Comparison of ENCODE assay signal across 9 mouse cellular contexts in the genomic region with DNA sequence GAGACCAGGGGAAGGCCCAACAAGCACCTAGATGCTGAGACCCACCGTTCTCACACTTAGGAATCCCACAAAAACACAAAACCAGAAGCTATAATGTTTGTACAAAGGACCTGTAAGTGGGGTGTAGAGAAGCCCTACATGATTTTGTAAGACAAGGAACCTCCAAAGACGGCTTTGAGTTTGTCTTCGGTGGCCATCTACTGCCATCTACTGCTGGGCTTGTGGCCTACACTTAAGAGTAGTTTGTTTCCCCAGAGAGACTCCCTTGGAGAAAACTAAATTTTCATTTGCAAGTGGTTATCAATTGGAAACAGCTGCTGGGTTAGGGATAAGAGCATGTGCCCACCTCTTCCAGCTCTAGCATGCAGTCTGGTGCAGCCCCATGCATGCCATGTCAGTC. TPM values are rescaled to one million over a fixed set of nuclear protein-coding genes. Genes with fewer than 3 reads are reported as not detected.
DNase-seq lines count a peak whose midpoint lies in the region; ATAC-seq and TF ChIP-seq lines count a peak whose summit lies in the region.
"Had no signal": no experiment of that assay in that cellular context is flagged by ENCODE, and none has a peak within 500 bp of the region (broad histone marks: within the 10 kb centered on the region; RNA-seq: fewer than 3 reads in every experiment).

No protein-coding gene starts in this region.

- no peaks in the 10 kb centered on the region for H3K4me1 ChIP-seq in heart, embryonic 12.5 days (replicated peaks)
- no peaks in the 10 kb centered on the region for H3K4me1 ChIP-seq in embryonic fibroblast, embryonic 13.5 days (ENCODE audit: control insufficient read depth, insufficient read depth, low read length)
- no peaks in the 10 kb centered on the region for H3K4me1 ChIP-seq in lung, embryonic 14.5 days (ENCODE audit: insufficient read depth)
- H3K4me1 ChIP-seq: limb, embryonic 13.5 days had no signal

- no peaks in the 10 kb centered on the region for H3K36me3 ChIP-seq in heart, embryonic 12.5 days
- no peaks in the 10 kb centered on the region for H3K36me3 ChIP-seq in lung, embryonic 14.5 days (ENCODE audit: insufficient read depth)
- H3K36me3 ChIP-seq: limb, embryonic 13.5 days had no signal

- no peak overlapping the region for H3K9ac ChIP-seq in heart, embryonic 12.5 days
- no peak overlapping the region for H3K9ac ChIP-seq in lung, embryonic 14.5 days
- H3K9ac ChIP-seq: limb, embryonic 13.5 days had no signal

- no peak overlapping the region for H3K27ac ChIP-seq in heart, embryonic 12.5 days (ENCODE audit: poor library complexity, severe bottlenecking)
- no peak overlapping the region for H3K27ac ChIP-seq in embryonic fibroblast, embryonic 13.5 days (ENCODE audit: insufficient read depth, low read length)
- H3K27ac ChIP-seq in lung, embryonic 14.5 days (ENCODE audit: low read depth): no peak overlapping the region
- H3K27ac ChIP-seq: limb, embryonic 13.5 days had no signal

- DNase-seq in heart, adult 8-10 months (ENCODE audit: low spot score): peak; percentile 6
- peak; percentile 7 to 20 for DNase-seq in B cell, adult 2 months
- peak; percentile 62 for DNase-seq in adrenal gland, postnatal 14 days
- DNase-seq in kidney, postnatal 25 days: peak; percentile 35 to 55
- peak; percentile 83 for DNase-seq in lung, embryonic 14.5 days
- DNase-seq in thymus, postnatal 14 days: peak; percentile 23

- no peak overlapping the region for H3K4me2 ChIP-seq in heart, embryonic 12.5 days
- no peak overlapping the region for H3K4me2 ChIP-seq in lung, embryonic 14.5 days
- H3K4me2 ChIP-seq: limb, embryonic 13.5 days had no signal

- 32% methylated on average over 3 of the region's 3 CpGs for WGBS in heart, embryonic 12.5 days
- 33% methylated on average over 3 of the region's 3 CpGs for WGBS in lung, embryonic 14.5 days

- H3K27me3 ChIP-seq in heart, embryonic 12.5 days (replicated peaks): no peaks in the 10 kb centered on the region
- H3K27me3 ChIP-seq in lung, embryonic 14.5 days (ENCODE audit: insufficient read depth, low read length): no peaks in the 10 kb centered on the region
- H3K27me3 ChIP-seq: limb, embryonic 13.5 days had no signal

- peak; percentile 33; the same call in 1 of the 2 replicates for TF ChIP-seq CTCF in embryonic fibroblast, embryonic 13.5 days (IDR thresholded peaks at IDR 0.05; ENCODE audit: borderline replicate concordance, insufficient read depth, low read length)
- TF ChIP-seq CTCF in lung, embryonic 14.5 days (IDR thresholded peaks at IDR 0.05; ENCODE audit: low read depth): peak; percentile 63

- TF ChIP-seq POLR2A in embryonic fibroblast, embryonic 13.5 days (IDR thresholded peaks at IDR 0.05; ENCODE audit: low read depth, low read length): no peak

- no peak overlapping the region for H3K4me3 ChIP-seq in heart, embryonic 12.5 days
- H3K4me3 ChIP-seq in embryonic fibroblast, embryonic 13.5 days (ENCODE audit: insufficient read depth, low read length): no peak overlapping the region
- no peak overlapping the region for H3K4me3 ChIP-seq in lung, embryonic 14.5 days (ENCODE audit: low read depth, low read length)
- H3K4me3 ChIP-seq: limb, embryonic 13.5 days had no signal

- no peak for ATAC-seq in heart, embryonic 12.5 days (ENCODE audit: insufficient number of reproducible peaks, low FRiP score)
- no peak for ATAC-seq in lung, embryonic 14.5 days (ENCODE audit: insufficient read depth)

- no peaks in the 10 kb centered on the region for H3K9me3 ChIP-seq in heart, embryonic 12.5 days (replicated peaks)
- no peaks in the 10 kb centered on the region for H3K9me3 ChIP-seq in lung, embryonic 14.5 days (ENCODE audit: low read depth, low read length)
- H3K9me3 ChIP-seq: limb, embryonic 13.5 days had no signal

RNA-seq across cellular contexts. Expression of gene Taar8a, which starts 3.9 kb away (rescaled TPM):
- not detected for total RNA-seq in heart, adult 8-10 months (2022)
- not detected in 2 replicates for polyA plus RNA-seq in heart, embryonic 12.5 days (2016; fragmentation: Nextera tagmentation; extraction: Ambion mirVana)
- total RNA-seq in adrenal gland, postnatal 14 days (2021): not detected in 2 replicates
- not detected in 2 replicates for polyA plus RNA-seq in embryonic fibroblast, embryonic 13.5 days (2011; ENCODE audit: insufficient read length, low read depth, missing spikeins)
- not detected in 2 replicates for polyA plus RNA-seq in lung, embryonic 14.5 days (2014; fragmentation: Nextera tagmentation; extraction: Ambion mirVana)
- polyA plus RNA-seq: limb, embryonic 13.5 days had no signal

RNA-seq across cellular contexts. Expression of gene Taar8b, which starts 11.9 kb away (rescaled TPM):
- not detected for total RNA-seq in heart, adult 8-10 months (2022)
- not detected in 2 replicates for polyA plus RNA-seq in heart, embryonic 12.5 days (2016; fragmentation: Nextera tagmentation; extraction: Ambion mirVana)
- not detected in 2 replicates for total RNA-seq in adrenal gland, postnatal 14 days (2021)
- polyA plus RNA-seq in embryonic fibroblast, embryonic 13.5 days (2011; ENCODE audit: insufficient read length, low read depth, missing spikeins): not detected in 2 replicates
- polyA plus RNA-seq in lung, embryonic 14.5 days (2014; fragmentation: Nextera tagmentation; extraction: Ambion mirVana): not detected in 2 replicates
- polyA plus RNA-seq: limb, embryonic 13.5 days had no signal

RNA-seq across cellular contexts. Expression of gene Taar8c, which starts 21.5 kb away (rescaled TPM):
- not detected for total RNA-seq in heart, adult 8-10 months (2022)
- not detected in 2 replicates for polyA plus RNA-seq in heart, embryonic 12.5 days (2016; fragmentation: Nextera tagmentation; extraction: Ambion mirVana)
- not detected in 2 replicates for total RNA-seq in adrenal gland, postnatal 14 days (2021)
- not detected in 2 replicates for polyA plus RNA-seq in embryonic fibroblast, embryonic 13.5 days (2011; ENCODE audit: insufficient read length, low read depth, missing spikeins)
- not detected in 2 replicates for polyA plus RNA-seq in lung, embryonic 14.5 days (2014; fragmentation: Nextera tagmentation; extraction: Ambion mirVana)
- polyA plus RNA-seq: limb, embryonic 13.5 days had no signal

RNA-seq across cellular contexts. Expression of gene Taar9, which starts 29.2 kb away (rescaled TPM):
- total RNA-seq in heart, adult 8-10 months (2022): not detected
- polyA plus RNA-seq in heart, embryonic 12.5 days (2016; fragmentation: Nextera tagmentation; extraction: Ambion mirVana): not detected in 2 replicates
- not detected in 2 replicates for total RNA-seq in adrenal gland, postnatal 14 days (2021)
- not detected in 2 replicates for polyA plus RNA-seq in embryonic fibroblast, embryonic 13.5 days (2011; ENCODE audit: insufficient read length, low read depth, missing spikeins)
- polyA plus RNA-seq in lung, embryonic 14.5 days (2014; fragmentation: Nextera tagmentation; extraction: Ambion mirVana): not detected in 2 replicates
- polyA plus RNA-seq: limb, embryonic 13.5 days had no signal

RNA-seq across cellular contexts. Expression of gene Taar7f, which starts 30.9 kb away (rescaled TPM):
- not detected for total RNA-seq in heart, adult 8-10 months (2022)
- not detected in 2 replicates for polyA plus RNA-seq in heart, embryonic 12.5 days (2016; fragmentation: Nextera tagmentation; extraction: Ambion mirVana)
- total RNA-seq in adrenal gland, postnatal 14 days (2021): not detected in 2 replicates
- not detected in 2 replicates for polyA plus RNA-seq in embryonic fibroblast, embryonic 13.5 days (2011; ENCODE audit: insufficient read length, low read depth, missing spikeins)
- polyA plus RNA-seq in lung, embryonic 14.5 days (2014; fragmentation: Nextera tagmentation; extraction: Ambion mirVana): not detected in 2 replicates
- polyA plus RNA-seq: limb, embryonic 13.5 days had no signal

Comparison
In these comparisons a context has a peak if more than half of its experiments do, and no peak if none do; other contexts are left out.
1. DNase-seq: peak in every context shown above with its lines; median percentile 83 in lung, embryonic 14.5 days; 62 in adrenal gland, postnatal 14 days; 45 in kidney, postnatal 25 days; 23 in thymus, postnatal 14 days; 14 in B cell, adult 2 months; 6 in heart, adult 8-10 months.